Mouse (Mus musculus) kidney, postnatal 14 days (tissue): ENCODE results near the gene Narfl.
A peak's percentile ranks its signal among the peaks of the same experiment; 100 is the strongest.

Source experiments
- DNase-seq: peaks from one replicate; pipeline ENCODE4 v3.0.0; 2022; ENCODE audit warnings: mixed read lengths

The Narfl gene

DNA sequence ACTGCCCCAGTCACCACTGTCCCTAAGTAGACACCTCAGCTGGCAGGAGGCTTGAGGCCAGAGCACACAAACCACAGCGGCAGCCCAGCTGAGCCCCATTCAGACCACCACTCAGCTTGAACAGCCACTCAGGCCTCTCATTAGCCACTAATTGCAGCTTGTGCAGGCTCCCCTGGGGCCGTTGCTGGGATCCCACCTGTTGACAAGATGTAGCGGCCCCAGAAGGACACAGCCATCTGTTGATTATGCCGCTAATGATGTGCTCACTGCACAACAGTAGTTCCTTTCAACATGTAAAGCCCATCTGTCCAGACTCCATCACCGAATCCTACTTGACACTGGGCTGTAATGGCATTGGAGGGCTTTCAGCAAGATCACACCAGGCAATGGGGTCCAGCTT is 7.7 kb upstream of the Narfl start:
- no peak for DNase-seq

DNA sequence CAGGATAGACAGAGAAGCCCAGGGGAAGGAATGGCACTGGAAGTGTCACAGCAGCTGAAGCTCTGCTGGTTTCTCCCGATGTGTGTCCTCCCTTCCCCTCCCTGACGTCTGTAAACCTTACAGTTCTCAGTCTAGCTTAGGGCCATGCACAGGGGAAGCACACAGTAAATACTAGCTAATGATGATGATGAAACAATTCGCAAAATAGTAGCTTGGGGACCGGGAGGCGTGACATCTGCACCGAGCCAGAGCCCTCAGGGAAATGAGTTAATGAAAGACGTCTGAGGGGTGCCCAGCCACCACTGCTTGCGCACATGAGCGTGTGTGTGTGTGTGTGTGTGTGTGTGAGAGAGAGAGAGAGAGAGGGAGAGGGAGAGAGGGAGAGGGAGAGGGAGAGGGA is 4.2 kb upstream of the Narfl start:
- no peak for DNase-seq

DNA sequence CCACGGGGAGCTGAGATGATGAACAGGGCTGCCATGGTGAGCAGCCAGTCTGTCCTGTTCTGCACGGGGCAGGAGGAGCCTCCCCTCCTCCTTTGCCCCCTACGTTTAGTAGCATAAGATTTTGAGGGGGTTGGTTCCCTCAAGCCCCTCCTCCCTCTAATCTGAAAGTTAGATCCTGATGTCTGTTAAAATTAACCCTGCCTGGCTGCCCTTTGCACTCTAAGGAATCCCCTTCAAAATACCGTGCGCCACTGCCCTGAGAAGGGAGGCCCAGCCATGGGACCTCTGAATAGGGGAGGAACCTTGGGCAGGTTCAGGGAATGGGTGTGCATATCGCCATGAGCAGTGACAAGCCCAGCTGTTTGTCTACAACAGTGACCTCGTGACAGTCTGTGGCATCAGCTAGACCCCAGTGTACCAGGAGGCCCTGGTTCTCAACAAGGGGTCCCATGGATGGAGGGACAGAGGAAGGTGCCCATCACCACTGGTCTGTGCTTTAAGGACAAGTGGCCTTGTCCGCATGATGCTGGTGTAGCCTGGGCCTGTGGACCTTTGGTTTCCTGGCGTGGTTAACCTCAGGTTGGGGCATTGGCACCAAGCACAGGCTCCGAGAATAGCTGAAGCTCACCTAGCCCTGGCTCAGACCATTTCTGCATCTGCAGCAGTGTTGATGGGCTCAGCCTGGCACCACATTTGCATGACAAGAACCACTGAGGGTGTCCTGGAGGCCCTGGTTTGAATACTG is 1.9 kb downstream of the Narfl start:
- peak; percentile 50 for DNase-seq

GRCm38 (mm10) chr17:25777948-25778347 is 4.4 kb downstream of the Narfl start:
- DNase-seq = no peak

GRCm38 (mm10) chr17:25781339-25781738 is 7.8 kb downstream of the Narfl start:
- DNase-seq = no peak

DNA sequence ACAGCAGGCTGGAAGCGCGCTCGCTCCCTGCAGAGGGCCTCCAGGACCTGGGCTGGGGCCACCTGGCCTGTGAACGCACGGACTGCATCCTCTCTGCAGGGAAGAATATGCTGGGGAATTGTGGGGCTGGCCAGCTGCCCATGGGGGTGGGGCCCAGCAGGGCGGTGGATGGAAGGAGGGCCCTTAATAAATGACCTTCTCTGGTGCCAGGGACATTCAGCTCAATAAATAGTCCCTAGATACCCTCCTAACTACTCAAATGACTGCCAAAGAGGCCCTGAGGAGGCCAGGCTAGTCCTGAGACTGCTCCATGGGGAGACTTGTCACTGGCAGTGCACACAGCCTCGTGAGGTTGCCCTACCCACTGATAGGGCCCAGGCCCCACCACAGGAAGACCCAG is 9.5 kb downstream of the Narfl start:
- no peak for DNase-seq

GRCm38 (mm10) chr17:25783861-25784574 is 10.4 kb downstream of the Narfl start:
- DNase-seq = no peak

GRCm38 (mm10) chr17:25785281-25785745 is 11.7 kb downstream of the Narfl start, which contains the start of gene Haghl:
Gene Haghl, minus strand, starts transcription at chr17:25785673.
- DNase-seq = peak; percentile 98

- no peak for DNase-seq
These were observed 12.7 kb downstream of the Narfl start, which contains the start of gene Ccdc78 for GRCm38 (mm10) chr17:25786280-25786679. Gene Ccdc78, plus strand, starts transcription at chr17:25786580.

DNA sequence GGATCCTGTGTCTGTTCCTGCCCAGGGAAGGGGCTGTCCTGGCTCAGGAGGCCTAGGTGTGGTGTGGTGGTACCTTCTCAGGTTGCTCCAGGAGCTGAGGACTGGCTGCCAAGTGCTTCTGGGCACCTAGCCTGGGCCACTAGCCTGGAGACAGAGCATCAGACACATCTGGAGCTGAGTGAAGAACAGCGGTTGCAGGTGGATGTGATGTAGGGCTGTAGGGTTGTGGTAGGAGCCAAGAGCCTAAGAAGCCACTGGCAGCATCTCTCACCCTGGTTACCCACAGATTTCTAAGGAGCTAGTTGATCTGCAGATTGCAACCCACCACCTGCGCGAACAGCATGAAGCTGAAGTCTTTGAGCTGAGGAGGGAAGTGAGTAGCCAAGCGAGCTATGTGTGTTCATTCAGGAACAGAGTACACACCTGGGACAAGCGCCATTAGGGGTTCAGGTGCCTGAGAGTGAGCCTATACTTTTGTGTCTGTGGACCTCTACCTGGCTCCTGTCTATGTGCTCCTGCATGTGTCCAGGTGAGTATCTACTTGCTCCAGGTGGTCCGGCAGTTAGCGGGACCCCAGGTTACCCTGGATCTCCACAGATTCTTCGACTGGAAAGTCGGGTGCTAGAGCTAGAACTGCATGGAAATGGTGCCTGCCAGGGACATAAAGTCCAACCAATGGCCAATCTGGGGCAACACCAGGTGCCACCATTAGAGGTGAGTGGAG is 13.4 kb downstream of the Narfl start:
- no peak for DNase-seq

- no peak for DNase-seq
These were observed 17.8 kb downstream of the Narfl start for GRCm38 (mm10) chr17:25791320-25791842.

GRCm38 (mm10) chr17:25791843-25792527 is 18.4 kb downstream of the Narfl start:
- DNase-seq = peak; percentile 88

GRCm38 (mm10) chr17:25792615-25793014 is 19.0 kb downstream of the Narfl start, which contains the start of gene Fam173a:
Gene Fam173a, minus strand, starts transcription at chr17:25792901.
- DNase-seq = peak; percentile 92

- no peak for DNase-seq
These were observed 20.6 kb downstream of the Narfl start for GRCm38 (mm10) chr17:25794197-25794596.

DNA sequence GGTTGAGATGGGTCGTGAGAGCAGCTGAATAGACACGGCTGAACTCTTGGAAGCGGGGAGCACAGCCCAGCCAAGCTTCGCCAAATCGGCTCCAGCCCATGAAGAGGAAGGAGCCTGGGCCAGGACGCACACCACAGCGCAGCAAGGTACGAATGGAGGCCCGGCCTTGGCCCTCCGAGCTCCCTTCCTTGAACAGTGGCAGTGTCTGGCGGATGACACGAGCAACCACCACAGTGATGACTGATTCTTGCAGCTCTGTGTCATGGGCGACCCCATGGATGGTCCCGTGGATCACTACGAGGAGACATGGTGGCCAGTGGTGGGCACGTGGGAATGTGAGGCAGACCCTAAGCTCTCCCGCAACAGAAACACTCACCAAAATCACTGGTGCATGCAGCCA is 21.4 kb downstream of the Narfl start:
- DNase-seq = no peak

- DNase-seq = peak; percentile 80
These were observed 22.1 kb downstream of the Narfl start, which contains the start of gene AC134908.4 for GRCm38 (mm10) chr17:25795609-25796092. Gene AC134908.4, minus strand, starts transcription at chr17:25795659.

GRCm38 (mm10) chr17:25796211-25796771 is 22.7 kb downstream of the Narfl start:
- peak; percentile 54 for DNase-seq

- DNase-seq = peak; percentile 93
These were observed 23.4 kb downstream of the Narfl start, which contains the start of gene Metrn for GRCm38 (mm10) chr17:25796951-25797369. Gene Metrn, minus strand, starts transcription at chr17:25797136.

DNA sequence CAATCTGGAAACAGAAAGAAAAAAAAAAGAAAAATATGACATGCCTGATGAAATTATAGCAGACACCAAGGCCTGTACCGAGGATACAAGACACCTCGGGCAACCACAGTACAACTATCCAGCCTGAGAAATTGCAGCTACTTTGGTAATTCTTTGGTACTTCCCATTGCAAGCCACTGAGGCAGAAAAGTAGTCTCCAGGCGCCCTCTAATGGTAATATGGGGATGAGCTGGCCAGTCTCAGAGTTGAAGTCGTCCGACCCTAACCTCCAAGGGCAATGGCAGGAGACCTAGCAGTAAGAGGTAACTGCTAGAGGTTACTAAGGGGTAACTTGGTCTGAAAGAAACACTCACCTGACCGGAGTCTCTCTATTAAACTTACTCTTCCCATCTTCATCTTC is 27.5 kb downstream of the Narfl start:
- DNase-seq = peak; percentile 81

DNA sequence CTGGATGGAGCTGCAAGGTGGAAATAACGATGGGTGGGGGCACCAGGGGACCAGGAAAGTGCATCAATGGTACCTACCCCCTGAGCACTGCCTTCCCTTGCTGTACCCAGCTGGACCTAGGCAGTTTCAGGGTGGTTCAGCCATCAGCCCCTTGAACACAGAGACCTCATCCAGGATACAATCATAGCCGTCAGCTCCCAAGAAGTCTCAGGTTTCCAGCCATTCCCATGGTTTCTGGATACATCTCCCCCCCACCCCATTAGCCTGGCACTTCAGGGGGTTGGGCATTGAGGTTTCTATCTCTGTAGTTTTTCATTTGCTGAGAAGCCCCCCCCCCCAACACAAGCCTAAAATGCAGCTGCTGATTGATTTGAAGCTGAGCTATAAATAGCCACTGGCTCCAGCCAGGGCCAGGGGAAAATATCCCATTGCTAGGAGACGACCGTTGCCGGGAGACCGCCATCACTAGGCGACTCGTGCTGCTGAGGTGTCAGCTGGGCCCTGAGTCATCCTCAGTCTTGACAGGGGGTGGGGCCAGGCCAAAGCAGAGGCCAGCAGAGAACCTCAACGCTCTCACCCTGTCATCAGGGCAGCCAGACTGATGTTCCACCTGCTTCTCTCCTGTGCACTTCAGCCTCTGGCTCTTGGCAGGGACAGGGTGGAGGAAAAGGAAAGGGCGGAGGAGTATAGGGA is 29.4 kb downstream of the Narfl start:
- DNase-seq = no peak

GRCm38 (mm10) chr17:25806507-25806906 is 32.9 kb downstream of the Narfl start:
- DNase-seq = no peak
